Mouse (Mus musculus): ENCODE data around the gene Speer2. TPM values are rescaled to one million over a fixed set of nuclear protein-coding genes. Genes with fewer than 3 reads are reported as not detected.

Gene Speer2
- total RNA-seq (2021): not detected
- long read RNA-seq, experiment 1: 0 reads
- long read RNA-seq, experiment 2: 0 reads

GRCm38 (mm10) chr16:69863644-69864043, at the start of gene Speer2:
Gene Speer2 (minus strand): TSS chr16:69863744.
- DNase-seq (ENCODE audit: low spot score in 2 of 2): no peak

GRCm38 (mm10) chr16:69904303-69904702, 40.8 kb upstream of the Speer2 start:
- no peak for DNase-seq (ENCODE audit: low spot score in 2 of 2)

DNA sequence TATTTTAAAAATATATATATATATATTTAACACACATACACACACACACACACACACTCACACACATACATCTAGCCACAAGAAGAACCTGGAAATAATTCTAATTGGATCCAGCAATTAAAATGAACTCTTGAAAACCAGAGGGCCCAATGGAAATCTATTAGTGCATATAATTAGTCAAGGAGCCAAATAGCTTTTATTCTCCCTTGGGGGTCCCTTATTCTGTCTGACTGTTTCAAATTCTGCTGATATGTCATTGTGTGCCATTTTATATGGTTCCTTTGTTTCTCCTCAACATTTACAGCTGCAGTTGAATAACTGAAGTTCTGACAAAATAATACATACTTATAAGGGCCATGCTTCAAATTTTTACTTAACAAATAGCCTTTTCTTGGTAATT, 17.2 kb upstream of the Speer2 start:
- no peak for DNase-seq (ENCODE audit: low spot score in 2 of 2)

DNA sequence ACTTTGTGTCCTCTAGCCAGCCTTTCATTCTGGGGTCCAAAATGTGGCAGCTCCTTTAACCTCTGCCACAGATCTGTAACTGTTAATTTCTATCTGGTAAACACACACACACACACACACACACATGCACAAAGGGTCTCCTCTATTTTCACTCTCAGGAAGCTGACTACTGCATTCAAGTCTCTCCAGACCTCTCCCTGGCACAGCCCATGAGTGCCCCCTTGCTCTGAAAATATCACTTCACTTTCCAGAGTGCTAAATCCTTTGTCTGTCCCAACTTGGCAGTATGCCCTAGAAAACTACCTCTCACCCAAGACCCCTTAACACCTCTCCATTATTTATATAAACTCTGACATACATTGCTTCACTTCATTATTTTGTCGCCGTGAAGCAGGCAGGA, 26.9 kb downstream of the Speer2 start:
- DNase-seq (ENCODE audit: low spot score in 2 of 2): no peak

- DNase-seq (ENCODE audit: low spot score in 2 of 2): no peak
Observed at GRCm38 (mm10) chr16:69813652-69814051, 49.9 kb downstream of the Speer2 start.

Data from layer of hippocampus, postnatal 14 days (tissue).